Mouse (Mus musculus): ENCODE data around the gene Mfrp. TPM values are rescaled to one million over a fixed set of nuclear protein-coding genes. Genes with fewer than 3 reads are reported as not detected.

Gene Mfrp
- total RNA-seq (2022) = not detected

GRCm38 (mm10) chr9:44101490-44101889 is at the start of gene Mfrp:
TSS of gene Mfrp (plus strand) at chr9:44101729.
- DNase-seq (ENCODE audit: low spot score) = no peak

GRCm38 (mm10) chr9:44052855-44053254 is 48.7 kb upstream of the Mfrp start:
- DNase-seq (ENCODE audit: low spot score) = no peak

GRCm38 (mm10) chr9:44053936-44054335 is 47.6 kb upstream of the Mfrp start:
- DNase-seq (ENCODE audit: low spot score) = no peak

GRCm38 (mm10) chr9:44058606-44059005 is 42.9 kb upstream of the Mfrp start:
- no peak for DNase-seq (ENCODE audit: low spot score)

GRCm38 (mm10) chr9:44065177-44065576 is 36.4 kb upstream of the Mfrp start:
- no peak for DNase-seq (ENCODE audit: low spot score)

- peak; percentile 99 for DNase-seq (ENCODE audit: low spot score)
Observed at GRCm38 (mm10) chr9:44066785-44067225, 34.7 kb upstream of the Mfrp start, which contains the start of gene Usp2. TSS of gene Usp2 (plus strand) at chr9:44067021.

- DNase-seq (ENCODE audit: low spot score) = no peak
Observed at GRCm38 (mm10) chr9:44067241-44067959, 34.1 kb upstream of the Mfrp start.

GRCm38 (mm10) chr9:44067960-44068330 is 33.6 kb upstream of the Mfrp start:
- no peak for DNase-seq (ENCODE audit: low spot score)

- DNase-seq (ENCODE audit: low spot score) = no peak
Observed at GRCm38 (mm10) chr9:44069252-44069651, 32.3 kb upstream of the Mfrp start.

GRCm38 (mm10) chr9:44070113-44070843 is 31.3 kb upstream of the Mfrp start:
- DNase-seq (ENCODE audit: low spot score) = no peak

GRCm38 (mm10) chr9:44070844-44071231 is 30.7 kb upstream of the Mfrp start:
- DNase-seq (ENCODE audit: low spot score) = no peak

- DNase-seq (ENCODE audit: low spot score) = no peak
Observed at GRCm38 (mm10) chr9:44071914-44072598, 29.5 kb upstream of the Mfrp start.

GRCm38 (mm10) chr9:44072599-44072915 is 29.0 kb upstream of the Mfrp start:
- DNase-seq (ENCODE audit: low spot score) = peak; percentile 66

GRCm38 (mm10) chr9:44073115-44073514 is 28.4 kb upstream of the Mfrp start:
- DNase-seq (ENCODE audit: low spot score) = no peak

- no peak for DNase-seq (ENCODE audit: low spot score)
Observed at GRCm38 (mm10) chr9:44074395-44075275, 26.9 kb upstream of the Mfrp start.

- DNase-seq (ENCODE audit: low spot score) = no peak
Observed at GRCm38 (mm10) chr9:44075276-44075995, 26.1 kb upstream of the Mfrp start.

- DNase-seq (ENCODE audit: low spot score) = no peak
Observed at GRCm38 (mm10) chr9:44075996-44076763, 25.3 kb upstream of the Mfrp start.

- DNase-seq (ENCODE audit: low spot score) = peak; percentile 63
Observed at GRCm38 (mm10) chr9:44076764-44077120, 24.8 kb upstream of the Mfrp start.

GRCm38 (mm10) chr9:44077266-44077910 is 24.1 kb upstream of the Mfrp start:
- DNase-seq (ENCODE audit: low spot score) = no peak
